Mouse (Mus musculus): ENCODE results near the gene Pip4k2a.

- TF ChIP-seq CTCF (IDR thresholded peaks at IDR 0.05; ENCODE audit: low read depth, low read length) (no peak), TAL1 (conservative IDR thresholded peaks at IDR 0.05; ENCODE audit: low read depth, low read length) (no peak)
Observed at GRCm38 (mm10) chr2:18903301-18904068, 94.4 kb downstream of the Pip4k2a start.

Measured in G1E (cell line).